Mouse (Mus musculus): ENCODE measurements at regions not wholly inside any gene's neighbourhood (a gene's known extent, or its start where the extent isn't known, plus 50 kb on each side); places are given as distances from the start of the nearest gene placed in this dataset.

GRCm38 (mm10) chr2:61527127-61527526, 51.3 kb upstream of the Tank start:
- Histone ChIP-seq H3K79me2 (ENCODE audit: control insufficient read depth, insufficient read depth, low read length) (no peaks in the 10 kb centered on the region), H3K27ac (replicated peaks; ENCODE audit: insufficient read depth, low read depth, low read length) (no peak overlapping the region), H3K36me3 (ENCODE audit: control insufficient read depth, insufficient read depth, low read length) (no peaks in the 10 kb centered on the region), H3K27me3 (ENCODE audit: control insufficient read depth, insufficient read depth, low read length) (no peaks in the 10 kb centered on the region), H3K4me3 (ENCODE audit: insufficient read depth, low read depth, low read length) (no peak overlapping the region), H3K9ac (ENCODE audit: low read depth, low read length) (no peak overlapping the region), H3K4me1 (ENCODE audit: control insufficient read depth, insufficient read depth, low read length) (no peaks in the 10 kb centered on the region)
- 84% methylated on average over 3 of the region's 3 CpGs for WGBS
- TF ChIP-seq POLR2A (IDR thresholded peaks at IDR 0.05; ENCODE audit: extremely low read depth, insufficient read depth, low read length) (no peak), CTCF (IDR thresholded peaks at IDR 0.05; ENCODE audit: low read depth, low read length) (no peak)
- DNase-seq (ENCODE audit: extremely low read depth, low read depth, low spot score) = no peak

- H3K4me3 ChIP-seq (ENCODE audit: insufficient read depth, low read depth, low read length) = no peak overlapping the region
- no peaks in the 10 kb centered on the region for H3K27me3 ChIP-seq (ENCODE audit: control insufficient read depth, insufficient read depth, low read length)
- no peaks in the 10 kb centered on the region for H3K4me1 ChIP-seq (ENCODE audit: control insufficient read depth, insufficient read depth, low read length)
- no peak for DNase-seq (ENCODE audit: extremely low read depth, low read depth, low spot score)
- no peak overlapping the region for H3K9ac ChIP-seq (ENCODE audit: low read depth, low read length)
- H3K79me2 ChIP-seq (ENCODE audit: control insufficient read depth, insufficient read depth, low read length) = no peaks in the 10 kb centered on the region
- TF ChIP-seq CTCF (IDR thresholded peaks at IDR 0.05; ENCODE audit: low read depth, low read length) (no peak), POLR2A (IDR thresholded peaks at IDR 0.05; ENCODE audit: extremely low read depth, insufficient read depth, low read length) (no peak)
- H3K27ac ChIP-seq (replicated peaks; ENCODE audit: insufficient read depth, low read depth, low read length) = no peak overlapping the region
- 78% methylated on average over 6 of the region's 6 CpGs for WGBS
- no peaks in the 10 kb centered on the region for H3K36me3 ChIP-seq (ENCODE audit: control insufficient read depth, insufficient read depth, low read length)
Measured at GRCm38 (mm10) chr2:61524060-61524734, 54.2 kb upstream of the Tank start.

- 91% methylated on average over 6 of the region's 6 CpGs for WGBS
- no peak overlapping the region for H3K27ac ChIP-seq (replicated peaks; ENCODE audit: insufficient read depth, low read depth, low read length)
- H3K4me3 ChIP-seq (ENCODE audit: insufficient read depth, low read depth, low read length) = no peak overlapping the region
- DNase-seq (ENCODE audit: extremely low read depth, low read depth, low spot score) = no peak
- no peak overlapping the region for H3K9ac ChIP-seq (ENCODE audit: low read depth, low read length)
- no peaks in the 10 kb centered on the region for H3K36me3 ChIP-seq (ENCODE audit: control insufficient read depth, insufficient read depth, low read length)
- H3K4me1 ChIP-seq (ENCODE audit: control insufficient read depth, insufficient read depth, low read length) = no peaks in the 10 kb centered on the region
- H3K27me3 ChIP-seq (ENCODE audit: control insufficient read depth, insufficient read depth, low read length) = no peaks in the 10 kb centered on the region
- no peaks in the 10 kb centered on the region for H3K79me2 ChIP-seq (ENCODE audit: control insufficient read depth, insufficient read depth, low read length)
- TF ChIP-seq POLR2A (IDR thresholded peaks at IDR 0.05; ENCODE audit: extremely low read depth, insufficient read depth, low read length) (no peak), CTCF (IDR thresholded peaks at IDR 0.05; ENCODE audit: low read depth, low read length) (no peak)
Measured at GRCm38 (mm10) chr2:61514445-61515123, 63.8 kb upstream of the Tank start.

GRCm38 (mm10) chr2:61513787-61514444, 64.5 kb upstream of the Tank start:
- 74% methylated on average over 12 of the region's 12 CpGs for WGBS
- TF ChIP-seq CTCF (IDR thresholded peaks at IDR 0.05; ENCODE audit: low read depth, low read length) (no peak), POLR2A (IDR thresholded peaks at IDR 0.05; ENCODE audit: extremely low read depth, insufficient read depth, low read length) (no peak)
- H3K4me1 ChIP-seq (ENCODE audit: control insufficient read depth, insufficient read depth, low read length) = no peaks in the 10 kb centered on the region
- no peaks in the 10 kb centered on the region for H3K27me3 ChIP-seq (ENCODE audit: control insufficient read depth, insufficient read depth, low read length)
- H3K9ac ChIP-seq (ENCODE audit: low read depth, low read length) = no peak overlapping the region
- no peaks in the 10 kb centered on the region for H3K79me2 ChIP-seq (ENCODE audit: control insufficient read depth, insufficient read depth, low read length)
- DNase-seq (ENCODE audit: extremely low read depth, low read depth, low spot score) = no peak
- no peak overlapping the region for H3K27ac ChIP-seq (replicated peaks; ENCODE audit: insufficient read depth, low read depth, low read length)
- no peak overlapping the region for H3K4me3 ChIP-seq (ENCODE audit: insufficient read depth, low read depth, low read length)
- H3K36me3 ChIP-seq (ENCODE audit: control insufficient read depth, insufficient read depth, low read length) = no peaks in the 10 kb centered on the region

GRCm38 (mm10) chr2:61503594-61503993, 74.8 kb upstream of the Tank start:
- DNase-seq (ENCODE audit: extremely low read depth, low read depth, low spot score) = no peak
- H3K4me3 ChIP-seq (ENCODE audit: insufficient read depth, low read depth, low read length) = no peak overlapping the region
- no peaks in the 10 kb centered on the region for H3K79me2 ChIP-seq (ENCODE audit: control insufficient read depth, insufficient read depth, low read length)
- WGBS = 85% methylated on average over 4 of the region's 4 CpGs
- H3K9ac ChIP-seq (ENCODE audit: low read depth, low read length) = no peak overlapping the region
- TF ChIP-seq POLR2A (IDR thresholded peaks at IDR 0.05; ENCODE audit: extremely low read depth, insufficient read depth, low read length) (no peak), CTCF (IDR thresholded peaks at IDR 0.05; ENCODE audit: low read depth, low read length) (no peak)
- no peak overlapping the region for H3K27ac ChIP-seq (replicated peaks; ENCODE audit: insufficient read depth, low read depth, low read length)
- no peaks in the 10 kb centered on the region for H3K4me1 ChIP-seq (ENCODE audit: control insufficient read depth, insufficient read depth, low read length)
- H3K27me3 ChIP-seq (ENCODE audit: control insufficient read depth, insufficient read depth, low read length) = no peaks in the 10 kb centered on the region
- H3K36me3 ChIP-seq (ENCODE audit: control insufficient read depth, insufficient read depth, low read length) = no peaks in the 10 kb centered on the region
